Comparison of ENCODE assay signal across 8 mouse cellular contexts in the genomic region with DNA sequence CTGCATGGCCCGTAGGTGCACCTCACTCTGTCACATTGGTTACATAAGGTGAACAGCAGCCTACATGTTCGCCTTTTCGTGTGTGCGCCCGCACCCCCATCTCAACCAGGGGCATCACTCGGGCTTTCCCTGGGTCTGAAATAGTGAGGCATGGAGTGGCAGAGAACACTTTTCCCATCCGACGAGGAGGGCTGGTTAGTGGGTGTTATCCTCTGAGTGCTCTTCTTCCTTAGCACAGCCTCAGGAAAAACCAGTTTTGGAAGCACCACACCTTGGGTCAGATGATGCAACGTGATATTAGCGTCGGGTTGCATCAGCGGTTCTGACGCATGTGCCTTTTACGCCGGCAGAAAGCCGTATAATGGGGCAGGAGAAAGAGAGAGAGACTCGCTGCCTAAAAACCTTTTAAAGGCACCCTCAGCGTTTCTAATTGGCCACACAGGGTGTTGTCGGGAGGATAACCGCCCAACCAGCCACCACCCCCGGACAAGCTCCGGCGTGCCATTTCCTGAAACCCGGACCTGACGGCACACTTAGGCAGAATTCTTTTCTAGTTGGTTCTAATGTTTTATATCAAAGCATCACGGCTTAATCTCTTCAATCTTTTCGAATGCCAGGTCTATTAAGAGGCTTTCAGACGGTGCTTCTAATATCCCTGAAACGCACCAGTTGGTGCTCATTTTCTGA. TPM values are rescaled to one million over a fixed set of nuclear protein-coding genes. Genes with fewer than 3 reads are reported as not detected.
DNase-seq lines count a peak whose midpoint lies in the region; ATAC-seq and TF ChIP-seq lines count a peak whose summit lies in the region.

No protein-coding gene starts in this region.

- H3K9me3 ChIP-seq in ES-E14 (ENCODE audit: control insufficient read depth, insufficient read depth, low read depth, low read length) = no peaks in the 10 kb centered on the region
- H3K9me3 ChIP-seq in forebrain, embryonic 11.5 days (ENCODE audit: control insufficient read depth, low read length) = no peaks in the 10 kb centered on the region
- H3K9me3 ChIP-seq in heart, postnatal 0 days (replicated peaks; ENCODE audit: control insufficient read depth, low read length) = no peaks in the 10 kb centered on the region
- no peaks in the 10 kb centered on the region for H3K9me3 ChIP-seq in liver, postnatal 0 days (ENCODE audit: low read length)
- H3K9me3 ChIP-seq in neural tube, embryonic 12.5 days = no peaks in the 10 kb centered on the region

- WGBS in forebrain, embryonic 11.5 days = 5% methylated on average over 29 of the region's 29 CpGs
- 6% methylated on average over 29 of the region's 29 CpGs for WGBS in heart, postnatal 0 days
- 5% methylated on average over 29 of the region's 29 CpGs for WGBS in liver, postnatal 0 days (ENCODE audit: insufficient replicate concordance)
- WGBS in neural tube, embryonic 12.5 days = 7% methylated on average over 29 of the region's 29 CpGs

- peaks cover 0 to 15% of the 10 kb centered on the region in 2 experiments; a peak in 2 of 4 replicates for H3K4me1 ChIP-seq in ES-E14 (ENCODE audit: control insufficient read depth in 2 of 2, insufficient read depth in 2 of 2, low read length in 2 of 2, poor library complexity in 1 of 2)
- peaks cover 21% of the 10 kb centered on the region for H3K4me1 ChIP-seq in forebrain, embryonic 11.5 days (replicated peaks; ENCODE audit: control insufficient read depth, insufficient read depth, low read length)
- peaks cover 16% of the 10 kb centered on the region; the same call in 1 of the 2 replicates for H3K4me1 ChIP-seq in heart, postnatal 0 days (ENCODE audit: control insufficient read depth, insufficient read depth)
- peaks cover 42% of the 10 kb centered on the region for H3K4me1 ChIP-seq in liver, postnatal 0 days (ENCODE audit: insufficient read depth)
- H3K4me1 ChIP-seq in neural tube, embryonic 12.5 days = peaks cover 28% of the 10 kb centered on the region

- H3K36me3 ChIP-seq in ES-E14 (ENCODE audit: control insufficient read depth, insufficient read depth, low read length, poor library complexity, severe bottlenecking) = peaks cover 16% of the 10 kb centered on the region
- no peaks in the 10 kb centered on the region for H3K36me3 ChIP-seq in forebrain, embryonic 11.5 days (ENCODE audit: control insufficient read depth, insufficient read depth, low read length)
- H3K36me3 ChIP-seq in heart, postnatal 0 days (replicated peaks; ENCODE audit: control insufficient read depth, insufficient read depth, low read length) = no peaks in the 10 kb centered on the region
- H3K36me3 ChIP-seq in liver, postnatal 0 days (replicated peaks; ENCODE audit: insufficient read depth, low read length) = no peaks in the 10 kb centered on the region
- peaks cover 9% of the 10 kb centered on the region; the same call in 1 of the 2 replicates for H3K36me3 ChIP-seq in neural tube, embryonic 12.5 days

- no peak for DNase-seq in ES-E14 (ENCODE audit: low read depth, low spot score)
- DNase-seq in c-Kit-negative CD71-positive TER-119-positive erythroid progenitor cells, embryonic 14.5 days (ENCODE audit: low read depth, low spot score) = peak; percentile 76
- no peak for DNase-seq in forebrain, embryonic 11.5 days (ENCODE audit: low spot score)
- peak; percentile 73 for DNase-seq in heart, postnatal 0 days (ENCODE audit: low spot score)
- peak; percentile 76 to 79 for DNase-seq in kidney, postnatal 36 days
- DNase-seq in liver, postnatal 0 days = peak; percentile 79
- peak; percentile 71 for DNase-seq in thymus, postnatal 0 days (ENCODE audit: low spot score)

- no peak for ATAC-seq in forebrain, embryonic 11.5 days (replicated peaks; ENCODE audit: low FRiP score)
- ATAC-seq in heart, postnatal 0 days (ENCODE audit: insufficient read depth, low read depth) = no peak
- ATAC-seq in liver, postnatal 0 days = peak; percentile 63
- no peak for ATAC-seq in neural tube, embryonic 12.5 days (ENCODE audit: low FRiP score, low read depth)

- peak overlapping the region; percentile 89 for H3K4me2 ChIP-seq in forebrain, embryonic 11.5 days (ENCODE audit: low read depth, low read length, severe bottlenecking)
- peak overlapping the region; percentile 97 for H3K4me2 ChIP-seq in heart, postnatal 0 days (ENCODE audit: low read depth, low read length)
- H3K4me2 ChIP-seq in liver, postnatal 0 days (ENCODE audit: low read depth, low read length) = peak overlapping the region; percentile 91
- H3K4me2 ChIP-seq in neural tube, embryonic 12.5 days (replicated peaks) = peak overlapping the region; percentile 84

- H3K27me3 ChIP-seq in forebrain, embryonic 11.5 days (ENCODE audit: control insufficient read depth, insufficient read depth, low read length) = peaks cover 12% of the 10 kb centered on the region
- peaks cover 9% of the 10 kb centered on the region; the same call in 1 of the 2 replicates for H3K27me3 ChIP-seq in heart, postnatal 0 days (ENCODE audit: control insufficient read depth, insufficient read depth, low read length)
- no peaks in the 10 kb centered on the region for H3K27me3 ChIP-seq in liver, postnatal 0 days (ENCODE audit: insufficient read depth, low read length)
- peaks cover 21% of the 10 kb centered on the region for H3K27me3 ChIP-seq in neural tube, embryonic 12.5 days (replicated peaks)

- H3K4me3 ChIP-seq in ES-E14 (ENCODE audit: insufficient read depth in 1 of 2, low read depth in 1 of 2, low read length in 2 of 2, poor library complexity in 1 of 2, severe bottlenecking in 1 of 2) = peak overlapping the region; percentile 58 to 99
- peak overlapping the region; percentile 12 for H3K4me3 ChIP-seq in forebrain, embryonic 11.5 days (ENCODE audit: low read depth, low read length)
- H3K4me3 ChIP-seq in heart, postnatal 0 days (ENCODE audit: low read depth, low read length) = peak overlapping the region; percentile 95
- peak overlapping the region; percentile 69 for H3K4me3 ChIP-seq in liver, postnatal 0 days (ENCODE audit: low read depth, low read length)
- peak overlapping the region; percentile 21 for H3K4me3 ChIP-seq in neural tube, embryonic 12.5 days

- H3K9ac ChIP-seq in ES-E14 (ENCODE audit: insufficient read depth, low read depth, low read length, poor library complexity, severe bottlenecking) = peak overlapping the region; percentile 98
- peak overlapping the region; percentile 98; the same call in 1 of the 2 replicates for H3K9ac ChIP-seq in forebrain, embryonic 11.5 days (ENCODE audit: low read length)
- peak overlapping the region; percentile 38; the same call in 1 of the 2 replicates for H3K9ac ChIP-seq in heart, postnatal 0 days (replicated peaks; ENCODE audit: low read depth, low read length)
- H3K9ac ChIP-seq in liver, postnatal 0 days (replicated peaks) = peak overlapping the region; percentile 90
- H3K9ac ChIP-seq in neural tube, embryonic 12.5 days = peak overlapping the region; percentile 36; the same call in 1 of the 2 replicates

- peak overlapping the region; percentile 97 for H3K27ac ChIP-seq in ES-E14 (ENCODE audit: insufficient read depth, low read depth, low read length, poor library complexity, severe bottlenecking)
- H3K27ac ChIP-seq in forebrain, embryonic 11.5 days (ENCODE audit: low read depth, low read length) = no peak overlapping the region
- H3K27ac ChIP-seq in heart, postnatal 0 days (ENCODE audit: low read depth) = peak overlapping the region; percentile 41; the same call in 1 of the 2 replicates
- peak overlapping the region; percentile 94 for H3K27ac ChIP-seq in liver, postnatal 0 days (ENCODE audit: low read depth)
- no peak overlapping the region for H3K27ac ChIP-seq in neural tube, embryonic 12.5 days

- TF ChIP-seq EP300 in heart, postnatal 0 days (IDR thresholded peaks at IDR 0.05; ENCODE audit: low read depth) = no peak
- TF ChIP-seq EP300 in liver, postnatal 0 days (IDR thresholded peaks at IDR 0.05; ENCODE audit: low read depth) = peak; percentile 54; the same call in 1 of the 2 replicates

- in situ Hi-C loops in ES-E14 (cut with MboI; ENCODE audit: low sequenced_read_pairs in 2 of 2, unreplicated experiment in 2 of 2) = no loop called here

- TF ChIP-seq CTCF in heart, postnatal 0 days (IDR thresholded peaks at IDR 0.05; ENCODE audit: low read depth) = no peak
- no peak for TF ChIP-seq CTCF in liver, postnatal 0 days (IDR thresholded peaks at IDR 0.05; ENCODE audit: low read depth)

TF ChIP-seq in ES-E14, 5 proteins besides CTCF, POLR2A, EP300 and RAD21 (continues in another document):
- TF ChIP-seq CHD2 (IDR thresholded peaks at IDR 0.05; ENCODE audit: low read depth, low read length) (no peak), ZC3H11A (IDR thresholded peaks at IDR 0.05; ENCODE audit: borderline replicate concordance, low read depth, low read length) (no peak)

RNA-seq across cellular contexts. Expression of a gene that starts 0.8 kb away (rescaled TPM):
- 250 and 322 TPM in 2 replicates for total RNA-seq in ES-E14 (2012; rRNA removed)
- polyA plus RNA-seq in forebrain, embryonic 11.5 days (2014; fragmentation: Nextera tagmentation; extraction: Ambion mirVana) = 91.6 and 100 TPM in 2 replicates
- total RNA-seq in heart, postnatal 0 days (2014; rRNA removed; ENCODE audit: low replicate concordance) = 36.4 and 36.9 TPM in 2 replicates
- polyA plus RNA-seq in heart, postnatal 0 days (2015; fragmentation: Nextera tagmentation; extraction: Ambion mirVana) = 4.4 and 4.8 TPM in 2 replicates
- 15.1 TPM in 2 replicates for polyA plus RNA-seq in liver, postnatal 0 days (2015; fragmentation: Nextera tagmentation; extraction: Ambion mirVana)
- polyA plus RNA-seq in neural tube, embryonic 12.5 days (2016; fragmentation: Nextera tagmentation; extraction: Ambion mirVana) = 99.9 and 106 TPM in 2 replicates
- 68.4 and 77.4 TPM in 2 replicates for polyA plus RNA-seq in thymus, postnatal 0 days (2015; fragmentation: Nextera tagmentation; extraction: Ambion mirVana)

RNA-seq across cellular contexts. Expression of a gene that starts 33.8 kb away (rescaled TPM):
- 14.8 and 20.0 TPM in 2 replicates for total RNA-seq in ES-E14 (2012; rRNA removed)
- polyA plus RNA-seq in forebrain, embryonic 11.5 days (2014; fragmentation: Nextera tagmentation; extraction: Ambion mirVana) = 23.3 and 23.6 TPM in 2 replicates
- 46.8 and 52.8 TPM in 2 replicates for total RNA-seq in heart, postnatal 0 days (2014; rRNA removed; ENCODE audit: low replicate concordance)
- polyA plus RNA-seq in heart, postnatal 0 days (2015; fragmentation: Nextera tagmentation; extraction: Ambion mirVana) = 12.1 and 15.4 TPM in 2 replicates
- polyA plus RNA-seq in liver, postnatal 0 days (2015; fragmentation: Nextera tagmentation; extraction: Ambion mirVana) = 6.3 and 7.6 TPM in 2 replicates
- polyA plus RNA-seq in neural tube, embryonic 12.5 days (2016; fragmentation: Nextera tagmentation; extraction: Ambion mirVana) = 35.8 and 38.8 TPM in 2 replicates
- polyA plus RNA-seq in thymus, postnatal 0 days (2015; fragmentation: Nextera tagmentation; extraction: Ambion mirVana) = 12.5 and 16.3 TPM in 2 replicates

RNA-seq across cellular contexts. Expression of a gene that starts 42.9 kb away (rescaled TPM):
- total RNA-seq in ES-E14 (2012; rRNA removed) = 0.09 and 0.21 TPM in 2 replicates
- 0.08 TPM in 1 of 2 replicates, not detected in the other for polyA plus RNA-seq in forebrain, embryonic 11.5 days (2014; fragmentation: Nextera tagmentation; extraction: Ambion mirVana)
- not detected in 2 replicates for total RNA-seq in heart, postnatal 0 days (2014; rRNA removed; ENCODE audit: low replicate concordance)
- polyA plus RNA-seq in heart, postnatal 0 days (2015; fragmentation: Nextera tagmentation; extraction: Ambion mirVana) = 0.07 TPM in 1 of 2 replicates, not detected in the other
- not detected in 2 replicates for polyA plus RNA-seq in liver, postnatal 0 days (2015; fragmentation: Nextera tagmentation; extraction: Ambion mirVana)
- not detected in 2 replicates for polyA plus RNA-seq in neural tube, embryonic 12.5 days (2016; fragmentation: Nextera tagmentation; extraction: Ambion mirVana)
- polyA plus RNA-seq in thymus, postnatal 0 days (2015; fragmentation: Nextera tagmentation; extraction: Ambion mirVana) = 0.46 and 0.77 TPM in 2 replicates

Comparison
In these comparisons a context has a peak if more than half of its experiments do, and no peak if none do; other contexts are left out.
1. DNase-seq: peak in c-Kit-negative CD71-positive TER-119-positive erythroid progenitor cells, embryonic 14.5 days (single experiment), heart, postnatal 0 days (single experiment), kidney, postnatal 36 days (2 of 2), liver, postnatal 0 days (single experiment) and thymus, postnatal 0 days (single experiment); none in ES-E14 (single experiment) and forebrain, embryonic 11.5 days (single experiment).
2. H3K27ac ChIP-seq: peak in ES-E14 (single experiment), heart, postnatal 0 days (single experiment) and liver, postnatal 0 days (single experiment); none in forebrain, embryonic 11.5 days (single experiment) and neural tube, embryonic 12.5 days (single experiment).
3. H3K4me3 ChIP-seq: peak in every context shown above with its lines; median percentile 95 in heart, postnatal 0 days; 78 in ES-E14; 69 in liver, postnatal 0 days; 21 in neural tube, embryonic 12.5 days; 12 in forebrain, embryonic 11.5 days.
4. H3K9ac ChIP-seq: peak in every context shown above with its lines; median percentile 98 in ES-E14; 98 in forebrain, embryonic 11.5 days; 90 in liver, postnatal 0 days; 38 in heart, postnatal 0 days; 36 in neural tube, embryonic 12.5 days.
5. Peak in every context shown above with its lines, with median percentiles within 50 percentile points of each other: H3K4me2 ChIP-seq.